Mouse (Mus musculus): ENCODE data around the gene Erich4. TPM values are rescaled to one million over a fixed set of nuclear protein-coding genes. Genes with fewer than 3 reads are reported as not detected.

Erich4 gene
- polyA plus RNA-seq (2021): not detected

DNA sequence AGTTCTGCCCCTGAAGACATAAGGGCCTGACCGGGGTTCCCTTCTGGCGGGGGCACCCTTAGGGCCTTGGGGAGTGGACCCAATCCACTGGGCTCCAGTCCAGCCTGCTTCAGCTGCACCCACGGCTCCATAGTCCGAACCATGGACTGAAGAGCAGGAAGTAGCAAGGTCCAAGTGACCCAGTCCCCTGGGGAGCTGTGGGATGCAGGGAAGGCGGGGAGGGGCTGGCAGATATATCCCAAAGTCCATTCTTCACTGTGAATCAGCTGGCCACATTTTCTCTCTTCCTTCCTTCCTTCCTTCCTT is at the start of gene Erich4:
TSS of gene Erich4 (minus strand) at position 187 of the 306 bp plus-strand sequence.
- ATAC-seq (no peak), DNase-seq (ENCODE audit: low read depth, low spot score) (no peak)
- in situ Hi-C loops (cut with MboI; ENCODE audit: low pct_unique_long_range_greater_than_20kb): no loop called here
- ChIA-PET POLR2A (no interaction called here), CTCF (no interaction called here)
- TF ChIP-seq CTCF (IDR thresholded peaks at IDR 0.05): no peak
- peaks cover 4% of the 10 kb centered on the region for H3K27me3 ChIP-seq

DNA sequence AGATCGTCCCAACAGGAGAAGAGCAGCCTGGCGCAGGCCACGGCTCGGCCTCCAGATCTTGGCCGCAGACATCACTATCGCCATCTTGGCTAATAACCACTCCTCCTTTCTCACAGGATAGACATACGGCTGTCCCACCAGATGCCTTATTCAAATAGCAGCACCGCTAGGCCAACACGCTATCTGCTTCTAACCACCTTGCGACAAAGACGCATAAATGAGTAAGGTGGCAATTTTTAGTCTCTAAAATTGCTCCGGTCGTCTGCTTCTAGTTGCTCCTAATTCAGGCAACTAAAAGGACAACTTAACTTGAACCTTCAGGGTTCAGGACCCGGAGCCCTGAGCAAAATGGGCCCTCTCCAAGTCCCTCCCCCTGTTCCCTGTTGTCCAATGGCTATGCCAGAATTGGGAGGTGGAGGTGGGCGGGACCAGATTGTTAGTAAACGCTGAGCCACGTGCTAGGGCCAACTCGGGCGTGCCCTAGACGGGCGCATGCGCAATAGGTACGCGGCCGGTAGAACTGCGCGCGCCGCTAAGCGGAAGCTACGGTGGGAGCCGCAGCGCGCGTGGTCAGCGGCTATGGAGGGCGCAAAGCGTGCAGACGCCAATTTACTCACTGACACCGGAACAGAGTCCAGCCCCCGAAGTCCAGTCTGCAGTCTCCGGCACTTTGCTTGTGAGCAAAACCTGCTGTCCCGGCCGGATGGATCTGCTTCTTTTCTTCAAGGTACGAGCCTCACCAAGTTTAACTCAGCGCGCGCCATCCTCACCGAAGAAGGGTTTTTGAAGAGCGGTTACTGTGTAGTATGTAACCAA is 43.2 kb upstream of the Erich4 start, which contains the start of the genes Bckdha and Exosc5:
TSS of gene Bckdha (minus strand) at position 325 of the 816 bp plus-strand sequence.
TSS of gene Exosc5 (plus strand) at position 508 of the 816 bp plus-strand sequence.
- in situ Hi-C loops (cut with MboI; ENCODE audit: low pct_unique_long_range_greater_than_20kb): no loop called here
- TF ChIP-seq CTCF (IDR thresholded peaks at IDR 0.05): no peak
- ChIA-PET CTCF (no interaction called here), POLR2A (interaction anchor here (0.6 to 0.9 kb wide), 2 partner anchors 23 to 60 kb away, joined by 3 to 4 read pairs; no protein-coding TSS in a partner anchor)
- peak; percentile 98 for DNase-seq (ENCODE audit: low read depth, low spot score)
- H3K27me3 ChIP-seq: no peaks in the 10 kb centered on the region
- peak; percentile 90 for ATAC-seq

GRCm38 (mm10) chr7:25657785-25658184 is 42.1 kb upstream of the Erich4 start:
- in situ Hi-C loops (cut with MboI; ENCODE audit: low pct_unique_long_range_greater_than_20kb): no loop called here
- no peaks in the 10 kb centered on the region for H3K27me3 ChIP-seq
- no peak for TF ChIP-seq CTCF (IDR thresholded peaks at IDR 0.05)
- ATAC-seq (no peak), DNase-seq (ENCODE audit: low read depth, low spot score) (no peak)
- ChIA-PET POLR2A (no interaction called here), CTCF (no interaction called here)

DNA sequence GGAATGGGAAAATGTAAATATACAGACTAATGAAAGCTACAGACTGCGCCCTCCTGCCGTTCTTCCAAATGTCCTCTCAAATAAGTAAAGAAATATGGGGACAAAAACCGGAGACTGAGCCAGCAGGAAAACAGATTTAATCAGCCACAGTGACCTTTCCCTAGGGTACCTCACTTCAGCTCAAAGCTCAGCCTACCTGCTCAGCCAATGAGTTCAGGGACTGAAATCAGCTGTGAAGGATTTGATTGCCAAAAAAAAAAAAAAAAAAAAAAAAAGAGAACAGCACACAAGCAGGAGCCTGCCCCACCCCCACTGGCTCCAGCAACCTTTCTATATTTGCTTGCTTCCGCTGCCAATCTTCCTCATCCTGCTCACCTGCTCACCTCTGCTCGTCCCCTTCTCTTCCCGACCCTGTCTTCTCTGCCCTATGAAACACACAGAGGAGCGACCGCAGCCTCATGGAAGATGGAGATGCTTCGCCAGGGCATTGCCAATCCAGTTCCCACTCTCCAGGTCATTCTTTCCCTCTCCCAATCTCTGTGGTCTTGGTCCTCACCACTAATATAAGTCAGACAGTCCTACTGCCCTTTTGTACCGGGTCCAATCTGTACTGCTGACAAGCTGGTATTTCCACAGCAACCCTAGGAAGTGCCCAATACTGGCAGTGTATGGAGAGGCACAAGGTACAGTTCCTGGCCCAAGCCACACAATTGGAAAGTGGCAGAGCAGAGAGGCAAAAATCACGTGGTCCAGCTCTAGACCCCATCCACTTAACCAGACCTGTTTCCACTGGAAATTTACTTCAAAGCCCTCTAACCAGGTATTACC is 40.1 kb upstream of the Erich4 start:
- CTCF ChIA-PET: interaction anchor here (1.2 kb wide), 1 partner anchor 247 kb away, joined by 3 read pairs; no protein-coding TSS in a partner anchor
- in situ Hi-C loops (cut with MboI; ENCODE audit: low pct_unique_long_range_greater_than_20kb): no loop called here
- no peak for ATAC-seq
- DNase-seq (ENCODE audit: low read depth, low spot score): no peak
- no peaks in the 10 kb centered on the region for H3K27me3 ChIP-seq
- TF ChIP-seq CTCF (IDR thresholded peaks at IDR 0.05): no peak
- POLR2A ChIA-PET: interaction anchor here (0.6 to 0.8 kb wide), 2 partner anchors 9 to 112 kb away, joined by 3 to 4 read pairs; no protein-coding TSS in a partner anchor

DNA sequence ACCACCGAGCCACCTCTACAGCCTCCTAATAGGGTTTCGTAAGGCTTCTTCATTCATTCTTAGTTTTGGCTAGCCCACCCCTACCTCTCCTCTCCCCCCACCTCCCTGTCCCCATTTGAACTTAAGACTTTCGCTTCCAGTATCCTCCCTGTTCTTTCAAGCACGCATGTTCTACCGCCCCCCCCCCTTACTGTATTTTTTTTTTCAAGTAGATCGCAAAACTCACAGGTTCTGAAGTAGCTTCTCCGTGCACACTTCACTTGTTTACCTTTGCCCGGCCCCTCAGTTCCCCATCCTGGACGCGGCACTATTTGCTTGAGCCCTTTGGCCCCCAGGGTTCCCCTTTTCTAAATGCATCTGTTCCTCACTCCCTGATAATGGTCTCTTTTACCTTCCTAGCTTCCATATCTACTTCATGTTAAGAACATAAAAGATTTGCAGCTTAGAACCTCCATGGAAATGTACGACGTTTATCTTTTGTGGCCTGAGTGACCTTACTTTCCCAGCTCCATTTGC is 36.6 kb upstream of the Erich4 start:
- ChIA-PET POLR2A (no interaction called here), CTCF (interaction anchor here (1.2 kb wide), 1 partner anchor 13 kb away, joined by 3 read pairs; no protein-coding TSS in a partner anchor)
- in situ Hi-C loops (cut with MboI; ENCODE audit: low pct_unique_long_range_greater_than_20kb): no loop called here
- no peaks in the 10 kb centered on the region for H3K27me3 ChIP-seq
- no peak for TF ChIP-seq CTCF (IDR thresholded peaks at IDR 0.05)
- ATAC-seq: no peak
- no peak for DNase-seq (ENCODE audit: low read depth, low spot score)

GRCm38 (mm10) chr7:25651281-25651680 is 35.6 kb upstream of the Erich4 start:
- POLR2A ChIA-PET: interaction anchor here (0.6 kb wide), 1 partner anchor 103 kb away, joined by 3 read pairs; no protein-coding TSS in a partner anchor
- CTCF ChIA-PET: interaction anchor here (1.5 kb wide), 1 partner anchor 10 kb away, joined by 3 read pairs; no protein-coding TSS in a partner anchor
- no peak for ATAC-seq
- in situ Hi-C loops (cut with MboI; ENCODE audit: low pct_unique_long_range_greater_than_20kb): no loop called here
- H3K27me3 ChIP-seq: no peaks in the 10 kb centered on the region
- no peak for DNase-seq (ENCODE audit: low read depth, low spot score)
- no peak for TF ChIP-seq CTCF (IDR thresholded peaks at IDR 0.05)

DNA sequence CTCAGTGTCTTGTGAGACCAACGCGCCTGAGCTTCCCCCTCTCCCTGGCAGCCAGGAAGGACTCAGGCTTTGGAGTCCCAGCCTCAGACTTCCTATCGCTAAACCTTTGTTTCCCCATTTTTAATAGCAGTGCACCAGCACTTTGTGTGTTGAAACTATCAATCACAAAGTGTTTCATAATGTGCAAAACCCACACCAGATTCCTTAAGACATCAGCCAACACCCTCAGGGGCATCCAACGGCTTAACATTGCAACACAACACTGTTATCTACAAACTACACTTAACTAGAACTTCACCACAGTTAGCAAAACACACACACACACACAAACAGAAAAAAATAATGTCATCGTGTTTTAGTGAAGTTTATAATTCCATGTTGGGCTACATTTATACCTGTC is 34.1 kb upstream of the Erich4 start:
- no peak for ATAC-seq

DNA sequence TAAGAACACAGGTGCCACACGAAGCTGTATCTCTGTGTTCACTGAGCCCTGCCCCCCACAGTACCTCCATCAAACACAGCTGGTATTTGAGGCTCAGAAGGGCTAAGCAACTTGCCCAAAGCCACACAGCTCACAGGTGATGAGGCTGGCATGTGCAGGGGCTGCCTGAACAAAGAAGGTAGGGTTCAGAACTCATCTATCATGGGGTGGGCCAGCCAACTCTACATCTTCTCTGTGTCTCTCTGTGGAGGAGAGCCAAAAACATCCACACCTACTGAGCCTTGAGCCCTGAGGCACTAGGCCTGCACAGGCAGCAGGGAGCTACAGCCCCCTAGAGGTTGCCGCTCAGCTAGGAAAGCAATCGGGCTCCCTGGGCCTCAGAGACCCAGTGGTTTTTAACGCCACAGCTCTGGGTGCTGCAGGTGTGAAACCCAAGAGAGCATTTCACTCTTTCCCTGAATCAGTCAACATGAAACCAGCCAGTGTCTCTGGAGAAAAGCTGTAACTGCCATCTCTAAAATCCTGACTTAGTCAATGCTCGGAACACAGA is 32.0 kb upstream of the Erich4 start:
- ATAC-seq (no peak), DNase-seq (ENCODE audit: low read depth, low spot score) (no peak)
- CTCF ChIA-PET: no interaction called here
- POLR2A ChIA-PET: interaction anchor here (1.1 kb wide), 1 partner anchor 8 kb away, joined by 3 read pairs; no protein-coding TSS in a partner anchor
- no peaks in the 10 kb centered on the region for H3K27me3 ChIP-seq
- TF ChIP-seq CTCF (IDR thresholded peaks at IDR 0.05): no peak
- in situ Hi-C loops (cut with MboI; ENCODE audit: low pct_unique_long_range_greater_than_20kb): no loop called here

More for the DNA sequence above, 34.1 kb upstream of the Erich4 start:
- ChIA-PET CTCF (no interaction called here), POLR2A (no interaction called here)
- no peaks in the 10 kb centered on the region for H3K27me3 ChIP-seq
- TF ChIP-seq CTCF (IDR thresholded peaks at IDR 0.05): no peak
- DNase-seq (ENCODE audit: low read depth, low spot score): no peak
- in situ Hi-C loops (cut with MboI; ENCODE audit: low pct_unique_long_range_greater_than_20kb): no loop called here

DNA sequence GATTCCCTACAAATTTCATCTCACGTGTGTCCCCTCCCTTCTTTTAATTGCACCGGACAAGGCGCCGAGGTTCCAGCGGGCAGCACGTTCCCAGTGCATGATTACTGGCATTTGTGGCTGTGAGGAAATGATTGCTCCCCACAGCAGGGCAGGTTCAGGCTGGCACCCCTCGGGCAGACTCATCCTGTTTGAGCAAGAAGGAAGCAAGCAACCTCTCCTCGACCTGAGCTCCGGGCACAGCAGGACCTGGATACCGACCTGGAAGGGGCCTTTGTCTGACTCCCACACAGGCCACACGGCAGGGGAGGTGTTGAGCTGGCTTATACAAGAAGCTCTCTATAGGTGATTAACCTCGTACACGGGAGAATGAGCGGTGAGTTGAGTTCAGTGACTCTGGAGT is 29.4 kb upstream of the Erich4 start:
- ChIA-PET POLR2A (no interaction called here), CTCF (no interaction called here)
- no peak for DNase-seq (ENCODE audit: low read depth, low spot score)
- H3K27me3 ChIP-seq: no peaks in the 10 kb centered on the region
- no peak for ATAC-seq
- no peak for TF ChIP-seq CTCF (IDR thresholded peaks at IDR 0.05)
- in situ Hi-C loops (cut with MboI; ENCODE audit: low pct_unique_long_range_greater_than_20kb): no loop called here

GRCm38 (mm10) chr7:25644631-25645030 is 28.9 kb upstream of the Erich4 start:
- POLR2A ChIA-PET: no interaction called here
- H3K27me3 ChIP-seq: no peaks in the 10 kb centered on the region
- DNase-seq (ENCODE audit: low read depth, low spot score): no peak
- ATAC-seq: no peak
- CTCF ChIA-PET: no interaction called here
- no peak for TF ChIP-seq CTCF (IDR thresholded peaks at IDR 0.05)
- in situ Hi-C loops (cut with MboI; ENCODE audit: low pct_unique_long_range_greater_than_20kb): no loop called here

Measured in Patski (cell line).